Mouse (Mus musculus) heart, adult 2 months (tissue): Measurements from ENCODE around the gene Zcchc24. TPM values are rescaled to one million over a fixed set of nuclear protein-coding genes. Genes with fewer than 3 reads are reported as not detected.

ENCODE experiments used
- DNase-seq, 2 experiments: peaks; one replicate each; pipeline ENCODE4 v3.0.0; 2021
- H3K27ac ChIP-seq: fragments of 200-600 bp; 2 replicates; pipeline ENCODE4 v1.8.1; 2022
- H3K27me3 ChIP-seq: fragments of 200-500 bp; 2 replicates; pipeline ENCODE4 v1.6.1; 2012; ENCODE audit warnings: mild to moderate bottlenecking, low read length, inconsistent platforms, mixed read lengths; ENCODE audit not compliant: control insufficient read depth, insufficient read depth
- H3K36me3 ChIP-seq: fragments of 200-500 bp; 2 replicates; pipeline ENCODE4 v1.6.1; 2012; ENCODE audit warnings: low read length, inconsistent platforms; ENCODE audit not compliant: control insufficient read depth, insufficient read depth
- H3K4me1 ChIP-seq: fragments of 200-500 bp; 2 replicates; pipeline ENCODE4 v1.6.1; 2011; ENCODE audit warnings: low read length; ENCODE audit not compliant: control insufficient read depth, insufficient read depth
- H3K4me3 ChIP-seq: fragments of 200-600 bp; 2 replicates; pipeline ENCODE4 v1.8.1; 2022
- H3K79me2 ChIP-seq: fragments of 200-500 bp; replicated peaks from 2 replicates; pipeline ENCODE4 v1.6.1; 2012; ENCODE audit warnings: mild to moderate bottlenecking, inconsistent platforms, low read length, moderate library complexity, mixed read lengths; ENCODE audit not compliant: control insufficient read depth, insufficient read depth
- H3K9ac ChIP-seq: fragments of 200-500 bp; 2 replicates; pipeline ENCODE4 v1.6.1; 2012; ENCODE audit warnings: low read depth, mild to moderate bottlenecking, control low read depth, inconsistent platforms, low read length, mixed read lengths
- CTCF ChIP-seq: fragments of 200-600 bp; IDR thresholded peaks from 2 replicates; pipeline ENCODE4 v1.8.1; 2022; ENCODE audit warnings: antibody characterized with exemption, mild to moderate bottlenecking, moderate library complexity
- EP300 ChIP-seq: fragments of 200-500 bp; IDR thresholded peaks from 2 replicates; pipeline ENCODE4 v1.6.1; 2011; ENCODE audit warnings: low read depth, low read length, control low read depth; ENCODE audit not compliant: insufficient read depth
- POLR2A ChIP-seq: fragments of 200-500 bp; IDR thresholded peaks from 2 replicates; pipeline ENCODE4 v1.6.1; 2011; ENCODE audit warnings: mild to moderate bottlenecking, low read depth, low read length, control low read depth; ENCODE audit not compliant: insufficient read depth
- WGBS: fragments of 180-500 bp; shearing (Covaris S2); methylation state at CpG from one replicate; pipeline ENCODE4 v1.1.7; 2018; 5-methylcytosine and 5-hydroxymethylcytosine counted together
- intact Hi-C: fragments of 180-260 bp; cut with DNase I; formaldehyde crosslinking; loops from one replicate; pipeline ENCODE4 v1.15.1; 2025
- polyA plus RNA-seq: library from polyadenylated mRNA; depleted of rRNA; stranded (reverse); fragments of >200 nt; gene quantifications from 2 replicates; pipeline ENCODE4 v1.2.3, GENCODE M21; 2012
- total RNA-seq, 2 experiments: library from RNA; stranded (reverse); gene quantifications; 2 replicates each; pipeline ENCODE4 v1.2.3; 2021

Gene Zcchc24
- total and polyA plus RNA-seq, 3 experiments, result 27.3 to 33.5 (median 33.5) TPM

GRCm38 (mm10) chr14:25679625-25680024 lies 89.2 kb downstream of the Zcchc24 start:
- Histone ChIP-seq H3K4me1 (no peaks in the 10 kb centered on the region), H3K27me3 (no peaks in the 10 kb centered on the region), H3K36me3 (no peaks in the 10 kb centered on the region), H3K79me2 (no peaks in the 10 kb centered on the region), H3K27ac (no peak overlapping the region), H3K9ac (no peak overlapping the region), H3K4me3 (no peak overlapping the region)
- TF ChIP-seq EP300 (no peak), POLR2A (no peak), CTCF (no peak)
- intact Hi-C loops, result no loop called here
- 67% methylated on average over 7 of the region's 7 CpGs for WGBS
- no peak for DNase-seq

- Histone ChIP-seq H3K79me2 (no peaks in the 10 kb centered on the region), H3K4me1 (peaks cover 6% of the 10 kb centered on the region; the same call in 1 of the 2 replicates), H3K27me3 (no peaks in the 10 kb centered on the region), H3K4me3 (no peak overlapping the region), H3K27ac (peak overlapping the region; percentile 72), H3K9ac (no peak overlapping the region), H3K36me3 (no peaks in the 10 kb centered on the region)
- intact Hi-C loops, result no loop called here
- TF ChIP-seq EP300 (0 out of 2 replicates have a peak, but pooled peaks have one; percentile 16), POLR2A (no peak)
- 45% methylated on average over 3 of the region's 3 CpGs for WGBS
- DNase-seq, result no peak
Observed at GRCm38 (mm10) chr14:25667587-25667986, 101.3 kb downstream of the Zcchc24 start.

GRCm38 (mm10) chr14:25666668-25667376 lies 102.0 kb downstream of the Zcchc24 start:
- H3K9ac ChIP-seq, result no peak overlapping the region
- intact Hi-C loops, result no loop called here
- no peak overlapping the region for H3K4me3 ChIP-seq
- peak overlapping the region; percentile 72 for H3K27ac ChIP-seq
- H3K4me1 ChIP-seq, result peaks cover 6% of the 10 kb centered on the region; the same call in 1 of the 2 replicates
- TF ChIP-seq EP300, result peak; percentile 55; the same call in 1 of the 2 replicates
- peak; percentile 80 for TF ChIP-seq CTCF
- no peak for TF ChIP-seq POLR2A
- H3K27me3 ChIP-seq, result no peaks in the 10 kb centered on the region
- no peaks in the 10 kb centered on the region for H3K79me2 ChIP-seq
- H3K36me3 ChIP-seq, result no peaks in the 10 kb centered on the region
- DNase-seq, result peak in 1 of 2 experiments; percentile 59
- WGBS, result 69% methylated on average over 2 of the region's 2 CpGs

- peak overlapping the region; percentile 72 for H3K27ac ChIP-seq
- 69% methylated on average over 19 of the region's 19 CpGs for WGBS
Observed at GRCm38 (mm10) chr14:25665314-25665970, 103.4 kb downstream of the Zcchc24 start.

GRCm38 (mm10) chr14:25664310-25664695 lies 104.5 kb downstream of the Zcchc24 start:
- Histone ChIP-seq H3K27ac (peak overlapping the region; percentile 72), H3K9ac (peak overlapping the region; percentile 8; the same call in 1 of the 2 replicates)

More at GRCm38 (mm10) chr14:25665314-25665970, 103.4 kb downstream of the Zcchc24 start:
- Histone ChIP-seq H3K9ac (0 out of 2 replicates have a peak overlapping the region, but pooled peaks have one; percentile 7), H3K4me1 (peaks cover 6% of the 10 kb centered on the region; the same call in 1 of the 2 replicates), H3K79me2 (no peaks in the 10 kb centered on the region), H3K27me3 (no peaks in the 10 kb centered on the region), H3K4me3 (no peak overlapping the region), H3K36me3 (no peaks in the 10 kb centered on the region)
- no peak for DNase-seq
- no peak for TF ChIP-seq POLR2A
- TF ChIP-seq EP300, result no peak
- TF ChIP-seq CTCF, result no peak
- intact Hi-C loops, result no loop called here

More at GRCm38 (mm10) chr14:25664310-25664695, 104.5 kb downstream of the Zcchc24 start:
- no peak for TF ChIP-seq POLR2A
- 0 out of 2 replicates have a peak, but pooled peaks have one; percentile 38 for TF ChIP-seq EP300
- intact Hi-C loops, result no loop called here
- H3K79me2 ChIP-seq, result no peaks in the 10 kb centered on the region
- WGBS, result 69% methylated on average over 7 of the region's 7 CpGs
- no peak for DNase-seq
- H3K27me3 ChIP-seq, result no peaks in the 10 kb centered on the region
- no peaks in the 10 kb centered on the region for H3K36me3 ChIP-seq
- no peak overlapping the region for H3K4me3 ChIP-seq
- peaks cover 6% of the 10 kb centered on the region; the same call in 1 of the 2 replicates for H3K4me1 ChIP-seq
